Mouse (Mus musculus): ENCODE measurements around the gene Cldn5. TPM values are rescaled to one million over a fixed set of nuclear protein-coding genes. Genes with fewer than 3 reads are reported as not detected.

Gene Cldn5
- polyA plus RNA-seq (2015; fragmentation: Nextera tagmentation; extraction: Ambion mirVana), result 59.1 and 68.2 TPM in 2 replicates

GRCm38 (mm10) chr16:18776556-18777100 is at the start of gene Cldn5:
Gene Cldn5 (plus strand): TSS chr16:18776847.
- Histone ChIP-seq H3K9ac (replicated peaks) (peak within 1 kb of the TSS; percentile 34), H3K9me3 (no peaks in the 10 kb centered on the region), H3K27me3 (peaks cover 47% of the 10 kb centered on the region), H3K4me2 (replicated peaks) (peak within 1 kb of the TSS; percentile 64), H3K27ac (no peak within 1 kb of the TSS), H3K4me1 (replicated peaks) (peaks cover 24% of the 10 kb centered on the region), H3K36me3 (no peaks in the 10 kb centered on the region), H3K4me3 (replicated peaks) (peak within 1 kb of the TSS; percentile 45)
- peak; percentile 53 for ATAC-seq
- 4% methylated on average over 19 of the region's 19 CpGs for WGBS

GRCm38 (mm10) chr16:18727536-18728499 is 48.8 kb upstream of the Cldn5 start:
- Histone ChIP-seq H3K36me3 (no peaks in the 10 kb centered on the region), H3K27ac (no peak overlapping the region), H3K4me1 (replicated peaks) (no peaks in the 10 kb centered on the region), H3K9me3 (no peaks in the 10 kb centered on the region), H3K27me3 (no peaks in the 10 kb centered on the region), H3K9ac (replicated peaks) (no peak overlapping the region), H3K4me2 (replicated peaks) (no peak overlapping the region), H3K4me3 (replicated peaks) (no peak overlapping the region)
- WGBS, result 75% methylated on average over 10 of the region's 10 CpGs
- ATAC-seq, result no peak

DNA sequence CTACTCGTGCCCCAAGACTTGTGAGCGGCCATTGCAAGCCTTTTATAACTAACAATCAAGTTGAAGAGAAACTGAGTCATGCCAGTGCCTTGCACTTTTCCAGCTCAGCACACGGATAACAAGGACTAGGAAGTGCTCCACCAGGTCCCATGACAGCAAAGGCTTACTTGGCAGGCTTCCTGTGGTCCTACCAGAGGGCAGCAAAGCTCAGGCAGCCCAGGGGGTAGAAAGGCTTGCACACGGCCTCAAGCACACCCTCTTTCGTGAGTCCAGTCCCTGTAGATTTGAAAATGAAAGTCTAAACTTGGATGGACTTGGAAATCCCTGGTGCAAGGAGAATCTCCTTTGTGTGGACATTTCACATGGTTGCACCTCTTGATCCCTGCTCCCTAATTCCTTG is 47.5 kb upstream of the Cldn5 start:
- no peak overlapping the region for H3K9ac ChIP-seq (replicated peaks)
- H3K4me1 ChIP-seq (replicated peaks), result no peaks in the 10 kb centered on the region
- no peaks in the 10 kb centered on the region for H3K27me3 ChIP-seq
- H3K4me2 ChIP-seq (replicated peaks), result no peak overlapping the region
- H3K9me3 ChIP-seq, result no peaks in the 10 kb centered on the region
- H3K27ac ChIP-seq, result no peak overlapping the region
- no peak overlapping the region for H3K4me3 ChIP-seq (replicated peaks)
- H3K36me3 ChIP-seq, result no peaks in the 10 kb centered on the region
- no peak for ATAC-seq
- 67% methylated on average over 5 of the region's 5 CpGs for WGBS

DNA sequence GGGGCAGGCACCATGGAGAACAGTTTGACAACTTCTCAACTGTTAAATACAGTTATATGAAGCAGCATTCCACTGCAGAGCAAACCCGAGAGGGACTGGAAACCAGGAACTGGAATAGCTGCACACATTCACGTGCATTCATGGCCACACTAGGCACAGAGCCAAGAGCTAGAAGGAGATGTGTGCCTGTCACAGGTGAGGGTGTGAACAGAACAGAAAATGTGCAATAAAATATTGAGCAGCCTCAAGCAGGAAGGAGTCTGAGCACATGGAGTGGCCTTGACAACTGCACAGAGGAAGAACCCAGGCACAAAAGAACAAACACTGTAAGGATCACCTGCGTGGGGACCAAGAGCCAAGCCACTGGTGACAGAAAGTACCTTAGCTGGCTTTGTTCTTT is 46.0 kb upstream of the Cldn5 start:
- H3K4me1 ChIP-seq (replicated peaks), result no peaks in the 10 kb centered on the region
- no peak for ATAC-seq

GRCm38 (mm10) chr16:18733100-18733956 is 43.3 kb upstream of the Cldn5 start:
- H3K27me3 ChIP-seq, result no peaks in the 10 kb centered on the region
- no peak for ATAC-seq
- no peak overlapping the region for H3K4me2 ChIP-seq (replicated peaks)
- H3K4me1 ChIP-seq (replicated peaks), result no peaks in the 10 kb centered on the region
- WGBS, result 79% methylated on average over 20 of the region's 20 CpGs
- H3K4me3 ChIP-seq (replicated peaks), result no peak overlapping the region
- H3K9ac ChIP-seq (replicated peaks), result no peak overlapping the region
- H3K9me3 ChIP-seq, result no peaks in the 10 kb centered on the region
- H3K27ac ChIP-seq, result no peak overlapping the region
- no peaks in the 10 kb centered on the region for H3K36me3 ChIP-seq

More for the DNA sequence above, 46.0 kb upstream of the Cldn5 start:
- Histone ChIP-seq H3K9ac (replicated peaks) (no peak overlapping the region), H3K4me2 (replicated peaks) (no peak overlapping the region), H3K27me3 (no peaks in the 10 kb centered on the region), H3K36me3 (no peaks in the 10 kb centered on the region), H3K9me3 (no peaks in the 10 kb centered on the region), H3K4me3 (replicated peaks) (no peak overlapping the region), H3K27ac (no peak overlapping the region)
- WGBS, result 80% methylated on average over 3 of the region's 3 CpGs

- Histone ChIP-seq H3K27me3 (no peaks in the 10 kb centered on the region), H3K4me3 (replicated peaks) (no peak overlapping the region), H3K36me3 (no peaks in the 10 kb centered on the region), H3K27ac (no peak overlapping the region), H3K9ac (replicated peaks) (no peak overlapping the region), H3K4me1 (replicated peaks) (no peaks in the 10 kb centered on the region), H3K4me2 (replicated peaks) (no peak overlapping the region), H3K9me3 (no peaks in the 10 kb centered on the region)
- no peak for ATAC-seq
These were observed 38.3 kb upstream of the Cldn5 start for GRCm38 (mm10) chr16:18738303-18738702.

DNA sequence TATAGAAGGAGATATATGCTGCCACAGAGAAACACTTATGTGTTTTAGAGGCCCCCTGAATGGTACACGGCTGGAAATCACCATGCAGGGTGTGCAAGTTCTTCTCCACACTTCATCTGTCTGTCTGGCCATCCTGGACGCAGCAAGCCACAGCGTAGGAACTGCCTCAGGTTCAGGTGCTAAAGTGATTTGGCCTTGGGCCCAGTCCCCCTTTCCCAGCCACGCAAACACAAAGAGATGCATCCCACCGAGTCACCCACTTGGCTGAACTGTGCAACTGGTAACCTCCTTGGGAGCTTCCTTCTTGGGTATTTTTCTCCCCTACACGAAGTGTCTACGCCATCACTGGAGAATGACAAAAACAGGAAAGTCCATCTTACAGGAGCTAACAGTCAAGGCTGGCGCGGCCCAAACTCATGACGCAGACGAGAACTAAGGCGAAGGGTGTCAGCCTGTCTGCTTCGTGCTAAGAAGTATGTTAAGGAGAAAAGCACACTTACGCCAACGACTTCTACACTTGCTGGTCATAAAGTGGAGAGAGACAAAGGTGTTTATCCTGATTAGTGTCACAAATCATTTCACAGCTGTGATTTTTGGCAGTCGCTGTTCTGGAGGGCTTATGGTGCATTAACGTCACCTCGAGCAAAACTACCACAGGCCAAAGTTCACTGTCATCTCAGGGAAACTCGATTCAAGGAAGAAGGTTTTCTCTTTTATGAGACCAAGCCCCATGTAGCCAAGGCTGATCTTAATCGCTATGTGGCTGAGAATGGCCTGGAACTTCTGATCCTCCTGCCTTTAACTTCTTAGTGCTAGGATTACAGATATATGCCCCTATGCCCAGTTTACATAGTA is 30.2 kb upstream of the Cldn5 start:
- Histone ChIP-seq H3K4me1 (replicated peaks) (no peaks in the 10 kb centered on the region), H3K27me3 (no peaks in the 10 kb centered on the region), H3K9ac (replicated peaks) (no peak overlapping the region), H3K36me3 (no peaks in the 10 kb centered on the region), H3K4me3 (replicated peaks) (no peak overlapping the region), H3K9me3 (no peaks in the 10 kb centered on the region), H3K27ac (no peak overlapping the region), H3K4me2 (replicated peaks) (no peak overlapping the region)
- WGBS, result 83% methylated on average over 20 of the region's 20 CpGs
- no peak for ATAC-seq

- Histone ChIP-seq H3K9ac (replicated peaks) (no peak overlapping the region), H3K9me3 (no peaks in the 10 kb centered on the region), H3K4me2 (replicated peaks) (no peak overlapping the region), H3K4me3 (replicated peaks) (no peak overlapping the region), H3K36me3 (no peaks in the 10 kb centered on the region), H3K27ac (no peak overlapping the region), H3K4me1 (replicated peaks) (no peaks in the 10 kb centered on the region), H3K27me3 (no peaks in the 10 kb centered on the region)
- no peak for ATAC-seq
- 88% methylated on average over 11 of the region's 11 CpGs for whole genome bisulfite sequencing
These were observed 25.5 kb upstream of the Cldn5 start for GRCm38 (mm10) chr16:18751101-18751500.

DNA sequence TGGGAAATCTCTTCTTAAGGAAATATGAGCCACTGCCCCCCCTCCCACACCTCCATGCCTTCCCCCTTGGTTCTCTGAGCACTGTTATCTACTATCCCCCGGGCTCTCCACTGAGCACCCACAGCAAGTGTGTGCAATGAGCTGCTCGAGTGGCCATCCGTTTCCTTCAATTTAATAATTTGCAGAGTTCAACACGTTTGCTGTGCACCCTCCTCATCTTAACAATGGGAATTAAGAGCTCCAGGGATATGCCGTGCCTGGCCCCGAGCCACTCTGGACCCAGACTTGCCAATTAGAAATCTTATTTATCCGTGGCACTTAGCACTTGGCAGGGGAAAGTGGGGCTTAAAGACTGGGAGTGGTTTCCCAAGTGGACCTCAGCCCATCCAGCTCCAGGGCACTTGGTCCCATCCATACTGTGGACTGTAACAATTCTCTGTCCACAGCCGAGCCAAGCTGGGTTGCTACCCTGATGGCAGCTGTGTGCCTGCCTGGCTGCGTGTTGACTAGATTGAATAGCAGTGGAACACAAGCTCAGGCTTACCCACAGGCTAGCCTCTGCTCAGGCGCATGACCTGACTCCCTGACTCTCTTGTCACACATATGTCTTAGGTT is 24.7 kb upstream of the Cldn5 start:
- no peak for ATAC-seq
- no peaks in the 10 kb centered on the region for H3K36me3 ChIP-seq
- H3K4me2 ChIP-seq (replicated peaks), result no peak overlapping the region
- H3K27me3 ChIP-seq, result no peaks in the 10 kb centered on the region
- H3K9ac ChIP-seq (replicated peaks), result no peak overlapping the region
- H3K9me3 ChIP-seq, result no peaks in the 10 kb centered on the region
- no peaks in the 10 kb centered on the region for H3K4me1 ChIP-seq (replicated peaks)
- WGBS, result 84% methylated on average over 10 of the region's 10 CpGs
- H3K27ac ChIP-seq, result no peak overlapping the region
- no peak overlapping the region for H3K4me3 ChIP-seq (replicated peaks)

DNA sequence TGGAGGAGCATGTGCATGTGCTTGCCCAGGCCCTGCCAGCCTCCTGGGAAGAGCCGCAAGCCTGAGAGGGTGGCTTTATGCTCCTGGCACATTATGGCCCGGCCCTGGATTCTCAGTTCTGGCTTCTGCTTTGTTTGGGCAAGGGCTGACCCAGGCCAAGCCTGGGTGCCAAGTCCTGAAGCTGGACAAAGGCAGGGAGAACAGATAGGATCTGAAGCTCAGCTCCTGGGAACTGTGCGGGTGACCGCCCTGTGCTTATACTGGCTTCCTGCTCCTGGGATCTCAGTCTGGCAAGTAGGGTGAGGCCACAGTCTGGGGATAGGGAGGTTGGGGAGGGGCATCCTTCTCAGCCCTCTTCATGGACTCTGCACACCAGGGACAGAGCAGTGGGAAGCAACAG is 14.9 kb upstream of the Cldn5 start:
- Histone ChIP-seq H3K4me1 (replicated peaks) (no peaks in the 10 kb centered on the region), H3K9ac (replicated peaks) (no peak overlapping the region), H3K4me2 (replicated peaks) (no peak overlapping the region), H3K27me3 (no peaks in the 10 kb centered on the region), H3K36me3 (no peaks in the 10 kb centered on the region), H3K27ac (no peak overlapping the region), H3K4me3 (replicated peaks) (no peak overlapping the region), H3K9me3 (no peaks in the 10 kb centered on the region)
- WGBS, result 92% methylated on average over 4 of the region's 4 CpGs
- no peak for ATAC-seq

- 83% methylated on average over 3 of the region's 3 CpGs for WGBS
- no peak overlapping the region for H3K27ac ChIP-seq
- no peak overlapping the region for H3K4me3 ChIP-seq (replicated peaks)
- no peaks in the 10 kb centered on the region for H3K36me3 ChIP-seq
- no peaks in the 10 kb centered on the region for H3K4me1 ChIP-seq (replicated peaks)
- no peak for ATAC-seq
- no peaks in the 10 kb centered on the region for H3K9me3 ChIP-seq
- no peaks in the 10 kb centered on the region for H3K27me3 ChIP-seq
- H3K4me2 ChIP-seq (replicated peaks), result no peak overlapping the region
- H3K9ac ChIP-seq (replicated peaks), result no peak overlapping the region
These were observed 13.7 kb upstream of the Cldn5 start for GRCm38 (mm10) chr16:18762960-18763359.

Data from midbrain, embryonic 13.5 days (tissue).